Mouse (Mus musculus): Measurements from ENCODE around the gene Eif6. TPM values are rescaled to one million over a fixed set of nuclear protein-coding genes. Genes with fewer than 3 reads are reported as not detected.

Gene Eif6
- polyA plus RNA-seq (2015; fragmentation: Nextera tagmentation; extraction: Ambion mirVana): 200 and 226 TPM in 2 replicates

- Histone ChIP-seq H3K4me3 (peak within 1 kb of the TSS; percentile 91), H3K27me3 (no peaks in the 10 kb centered on the region), H3K4me2 (peak within 1 kb of the TSS; percentile 80), H3K9me3 (no peaks in the 10 kb centered on the region), H3K9ac (peak within 1 kb of the TSS; percentile 59), H3K27ac (peak within 1 kb of the TSS; percentile 88), H3K36me3 (peaks cover 23% of the 10 kb centered on the region), H3K4me1 (peaks cover 19% of the 10 kb centered on the region)
- 4% methylated on average over 27 of the region's 27 CpGs for WGBS
- ATAC-seq (ENCODE audit: insufficient number of reproducible peaks, low FRiP score, low TSS enrichment, low read depth): peak; percentile 91
These were observed at the start of gene Eif6 for GRCm38 (mm10) chr2:155826630-155827424. TSS of gene Eif6 (minus strand) at chr2:155826925.

GRCm38 (mm10) chr2:155873636-155874035 lies 46.9 kb upstream of the Eif6 start:
- H3K36me3 ChIP-seq: peaks cover 20% of the 10 kb centered on the region
- no peak overlapping the region for H3K4me2 ChIP-seq
- ATAC-seq (ENCODE audit: insufficient number of reproducible peaks, low FRiP score, low TSS enrichment, low read depth): no peak
- H3K27ac ChIP-seq: peak overlapping the region; percentile 59
- no peaks in the 10 kb centered on the region for H3K9me3 ChIP-seq
- H3K4me3 ChIP-seq: no peak overlapping the region
- H3K27me3 ChIP-seq: no peaks in the 10 kb centered on the region
- no peak overlapping the region for H3K9ac ChIP-seq
- peaks cover 22% of the 10 kb centered on the region for H3K4me1 ChIP-seq
- WGBS: 66% methylated on average over 6 of the region's 6 CpGs

GRCm38 (mm10) chr2:155872930-155873507 lies 46.3 kb upstream of the Eif6 start:
- H3K4me3 ChIP-seq: no peak overlapping the region
- no peaks in the 10 kb centered on the region for H3K9me3 ChIP-seq
- H3K27ac ChIP-seq: peak overlapping the region; percentile 59
- no peak; the same call in 1 of the 2 replicates for ATAC-seq (ENCODE audit: insufficient number of reproducible peaks, low FRiP score, low TSS enrichment, low read depth)
- H3K4me2 ChIP-seq: no peak overlapping the region
- H3K27me3 ChIP-seq: no peaks in the 10 kb centered on the region
- 35% methylated on average over 10 of the region's 10 CpGs for WGBS
- H3K4me1 ChIP-seq: peaks cover 22% of the 10 kb centered on the region
- H3K36me3 ChIP-seq: peaks cover 23% of the 10 kb centered on the region
- no peak overlapping the region for H3K9ac ChIP-seq

- peaks cover 22% of the 10 kb centered on the region for H3K4me1 ChIP-seq
- no peak overlapping the region for H3K27ac ChIP-seq
- WGBS: 65% methylated on average over 8 of the region's 8 CpGs
- H3K4me2 ChIP-seq: no peak overlapping the region
- no peaks in the 10 kb centered on the region for H3K27me3 ChIP-seq
- no peak overlapping the region for H3K4me3 ChIP-seq
- no peak overlapping the region for H3K9ac ChIP-seq
- peaks cover 23% of the 10 kb centered on the region for H3K36me3 ChIP-seq
- no peak for ATAC-seq (ENCODE audit: insufficient number of reproducible peaks, low FRiP score, low TSS enrichment, low read depth)
- H3K9me3 ChIP-seq: no peaks in the 10 kb centered on the region
These were observed 45.8 kb upstream of the Eif6 start for GRCm38 (mm10) chr2:155872486-155872885.

GRCm38 (mm10) chr2:155869772-155870171 lies 43.0 kb upstream of the Eif6 start:
- H3K36me3 ChIP-seq: peaks cover 10% of the 10 kb centered on the region; the same call in 1 of the 2 replicates
- H3K9me3 ChIP-seq: no peaks in the 10 kb centered on the region
- no peaks in the 10 kb centered on the region for H3K27me3 ChIP-seq
- H3K4me3 ChIP-seq: no peak overlapping the region
- WGBS: 71% methylated on average over 5 of the region's 5 CpGs
- H3K9ac ChIP-seq: no peak overlapping the region
- ATAC-seq (ENCODE audit: insufficient number of reproducible peaks, low FRiP score, low TSS enrichment, low read depth): no peak
- no peak overlapping the region for H3K4me2 ChIP-seq
- peaks cover 20% of the 10 kb centered on the region for H3K4me1 ChIP-seq
- no peak overlapping the region for H3K27ac ChIP-seq

- no peak overlapping the region for H3K27ac ChIP-seq
- WGBS: 89% methylated on average over 8 of the region's 8 CpGs
- peaks cover 17% of the 10 kb centered on the region for H3K4me1 ChIP-seq
- no peak overlapping the region for H3K4me3 ChIP-seq
- H3K4me2 ChIP-seq: no peak overlapping the region
- no peaks in the 10 kb centered on the region for H3K9me3 ChIP-seq
- no peak overlapping the region for H3K9ac ChIP-seq
- no peaks in the 10 kb centered on the region for H3K27me3 ChIP-seq
- ATAC-seq (ENCODE audit: insufficient number of reproducible peaks, low FRiP score, low TSS enrichment, low read depth): no peak
- peaks cover 7% of the 10 kb centered on the region; the same call in 1 of the 2 replicates for H3K36me3 ChIP-seq
These were observed 41.6 kb upstream of the Eif6 start for GRCm38 (mm10) chr2:155868320-155868719.

- no peaks in the 10 kb centered on the region for H3K9me3 ChIP-seq
- no peak overlapping the region for H3K9ac ChIP-seq
- no peaks in the 10 kb centered on the region for H3K27me3 ChIP-seq
- peak; percentile 61 for ATAC-seq (ENCODE audit: insufficient number of reproducible peaks, low FRiP score, low TSS enrichment, low read depth)
- H3K27ac ChIP-seq: peak overlapping the region; percentile 17; the same call in 1 of the 2 replicates
- WGBS: 19% methylated on average over 11 of the region's 11 CpGs
- no peak overlapping the region for H3K4me3 ChIP-seq
- H3K36me3 ChIP-seq: peaks cover 4% of the 10 kb centered on the region; the same call in 1 of the 2 replicates
- H3K4me2 ChIP-seq: no peak overlapping the region
- H3K4me1 ChIP-seq: peaks cover 9% of the 10 kb centered on the region
These were observed 36.7 kb upstream of the Eif6 start for GRCm38 (mm10) chr2:155863301-155863867.

GRCm38 (mm10) chr2:155862573-155863300 lies 36.0 kb upstream of the Eif6 start:
- WGBS: 35% methylated on average over 13 of the region's 13 CpGs
- Histone ChIP-seq H3K27ac (peak overlapping the region; percentile 12; the same call in 1 of the 2 replicates), H3K27me3 (no peaks in the 10 kb centered on the region), H3K9me3 (no peaks in the 10 kb centered on the region), H3K36me3 (peaks cover 5% of the 10 kb centered on the region), H3K4me1 (peaks cover 9% of the 10 kb centered on the region), H3K9ac (no peak overlapping the region), H3K4me3 (no peak overlapping the region), H3K4me2 (no peak overlapping the region)
- ATAC-seq (ENCODE audit: insufficient number of reproducible peaks, low FRiP score, low TSS enrichment, low read depth): peak; percentile 80

GRCm38 (mm10) chr2:155861581-155861980 lies 34.9 kb upstream of the Eif6 start:
- no peak overlapping the region for H3K4me2 ChIP-seq
- H3K4me1 ChIP-seq: peaks cover 9% of the 10 kb centered on the region
- 86% methylated on average over 6 of the region's 6 CpGs for WGBS
- H3K36me3 ChIP-seq: peaks cover 14% of the 10 kb centered on the region
- no peak overlapping the region for H3K27ac ChIP-seq
- no peak overlapping the region for H3K9ac ChIP-seq
- ATAC-seq (ENCODE audit: insufficient number of reproducible peaks, low FRiP score, low TSS enrichment, low read depth): no peak
- H3K9me3 ChIP-seq: no peaks in the 10 kb centered on the region
- H3K27me3 ChIP-seq: no peaks in the 10 kb centered on the region
- no peak overlapping the region for H3K4me3 ChIP-seq

- no peak overlapping the region for H3K9ac ChIP-seq
- no peak overlapping the region for H3K4me2 ChIP-seq
- peaks cover 9% of the 10 kb centered on the region for H3K4me1 ChIP-seq
- no peaks in the 10 kb centered on the region for H3K9me3 ChIP-seq
- H3K27ac ChIP-seq: no peak overlapping the region
- H3K36me3 ChIP-seq: peaks cover 27% of the 10 kb centered on the region
- no peak for ATAC-seq (ENCODE audit: insufficient number of reproducible peaks, low FRiP score, low TSS enrichment, low read depth)
- no peak overlapping the region for H3K4me3 ChIP-seq
- 79% methylated on average over 7 of the region's 7 CpGs for WGBS
- H3K27me3 ChIP-seq: no peaks in the 10 kb centered on the region
These were observed 33.4 kb upstream of the Eif6 start for GRCm38 (mm10) chr2:155860102-155860501.

GRCm38 (mm10) chr2:155852536-155852935 lies 25.8 kb upstream of the Eif6 start:
- Histone ChIP-seq H3K9me3 (no peaks in the 10 kb centered on the region), H3K27ac (no peak overlapping the region), H3K4me2 (no peak overlapping the region), H3K27me3 (no peaks in the 10 kb centered on the region), H3K36me3 (peaks cover 58% of the 10 kb centered on the region), H3K4me1 (0 out of 2 replicates have a peak, but pooled peaks cover 8% of the 10 kb centered on the region), H3K9ac (no peak overlapping the region), H3K4me3 (no peak overlapping the region)
- 64% methylated on average over 5 of the region's 5 CpGs for WGBS
- ATAC-seq (ENCODE audit: insufficient number of reproducible peaks, low FRiP score, low TSS enrichment, low read depth): no peak

Measured in limb, embryonic 15.5 days (tissue).